Mouse (Mus musculus): ENCODE data around the gene Sqstm1. TPM values are rescaled to one million over a fixed set of nuclear protein-coding genes. Genes with fewer than 3 reads are reported as not detected.

Sqstm1 gene
- polyA plus RNA-seq, 1 experiment = 111 TPM

Other genes with a start within 250 kb of the Sqstm1 start
- gene Rnf130, start 185.5 kb downstream of the Sqstm1 start, polyA plus RNA-seq (2012; rRNA removed) = 13.0 and 14.9 TPM in 2 replicates
- 28.2 and 35.9 TPM in 2 replicates for gene Tbc1d9b, start 79.4 kb downstream of the Sqstm1 start, polyA plus RNA-seq (2012; rRNA removed)
- gene Mrnip, start 36.4 kb downstream of the Sqstm1 start, polyA plus RNA-seq (2012; rRNA removed) = 4.9 and 5.0 TPM in 2 replicates
- gene Mgat4b, start 63 bp upstream of the Sqstm1 start, polyA plus RNA-seq (2012; rRNA removed) = 101 and 123 TPM in 2 replicates
- 25.7 and 36.3 TPM in 2 replicates for gene Ltc4s, start 27.8 kb upstream of the Sqstm1 start, polyA plus RNA-seq (2012; rRNA removed)
- gene Maml1, start 81.5 kb upstream of the Sqstm1 start, polyA plus RNA-seq (2012; rRNA removed) = 7.1 and 9.3 TPM in 2 replicates
- gene Canx, start 114.8 kb upstream of the Sqstm1 start, polyA plus RNA-seq (2012; rRNA removed) = 105 and 112 TPM in 2 replicates
- gene Cby3, start 143.6 kb upstream of the Sqstm1 start, polyA plus RNA-seq (2012; rRNA removed) = 0.17 and 0.30 TPM in 2 replicates
- 43.2 and 51.7 TPM in 2 replicates for gene Hnrnph1, start 166.2 kb upstream of the Sqstm1 start, polyA plus RNA-seq (2012; rRNA removed)
- 13.9 and 14.2 TPM in 2 replicates for gene Rufy1, start 220.3 kb upstream of the Sqstm1 start, polyA plus RNA-seq (2012; rRNA removed)

Data from large intestine, adult 2 months (tissue).